Mouse (Mus musculus) CD4-positive naive resting alpha-beta T cell, adult 76 days (primary cell): Measurements from ENCODE around the gene Zfp108. TPM values are rescaled to one million over a fixed set of nuclear protein-coding genes. Genes with fewer than 3 reads are reported as not detected.

Experiments used
- total RNA-seq: library from RNA; stranded (reverse); gene quantifications from one replicate; pipeline ENCODE4 v1.2.4, GENCODE M21; 2023

Zfp108 gene
- total RNA-seq: not detected

DNA sequence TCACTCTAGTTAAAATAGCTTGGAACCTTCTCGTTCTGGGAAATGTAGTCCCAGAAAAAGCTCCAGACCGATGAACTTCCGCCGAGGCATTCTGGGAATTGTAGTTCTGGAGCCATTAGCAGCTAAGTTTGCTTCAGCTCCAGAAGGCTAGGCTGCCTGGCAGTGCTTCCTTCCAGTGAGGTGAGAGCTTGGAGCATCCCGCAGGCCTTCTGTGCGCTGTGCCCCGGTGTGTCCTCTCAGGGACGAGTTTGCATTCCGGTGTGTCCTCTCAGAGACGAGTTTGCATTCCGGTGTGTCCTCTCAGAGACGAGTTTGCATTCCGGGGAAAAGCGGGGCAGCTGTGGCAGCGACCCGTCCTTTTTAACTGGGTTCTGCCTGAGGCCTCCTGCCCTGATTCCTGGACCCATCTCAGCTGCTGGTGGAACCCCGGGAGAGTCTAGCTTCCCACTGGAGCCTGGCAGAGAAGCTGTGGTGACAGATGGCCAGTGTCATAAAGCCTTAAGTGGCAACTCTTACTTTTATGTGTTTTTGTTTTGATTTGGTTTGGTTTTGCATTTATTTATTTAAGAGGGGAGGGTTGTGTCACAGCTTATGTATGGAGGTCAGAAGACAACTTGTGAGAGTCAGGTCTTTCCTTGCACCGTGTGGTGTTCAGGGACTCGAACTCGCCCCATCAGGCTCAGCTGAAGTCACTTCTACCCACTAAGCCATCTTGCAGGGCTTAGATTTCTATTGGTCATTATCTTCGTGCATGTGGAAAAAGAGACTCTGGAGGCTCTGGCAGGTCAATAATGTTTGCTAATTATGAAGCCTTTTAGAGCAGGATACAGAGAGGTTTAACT is at the start of gene Zfp108:
Zfp108 (plus strand) TSS at position 162 of the 842 bp plus-strand sequence.

DNA sequence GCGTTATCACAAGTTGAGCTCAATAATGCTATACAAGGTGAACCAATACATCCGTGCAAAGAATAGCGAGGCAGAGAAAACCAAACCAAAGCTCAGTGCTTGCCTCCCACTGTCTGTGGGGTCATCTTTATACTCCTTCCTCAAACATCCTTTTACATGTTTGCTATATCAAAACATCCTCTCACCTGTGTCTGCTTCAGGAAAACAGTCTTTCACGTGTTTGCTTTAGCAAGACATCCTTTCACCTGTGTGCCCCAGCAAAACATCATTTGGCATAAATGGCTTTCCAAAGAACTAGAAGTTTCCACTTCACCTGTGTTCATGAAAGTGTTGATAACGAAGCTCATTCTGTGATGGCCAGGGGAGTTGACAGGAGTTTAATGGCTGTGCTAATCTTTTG is 43.3 kb upstream of the Zfp108 start, which contains the start of gene Zfp111:
Zfp111 (minus strand) TSS at position 101 of the 400 bp plus-strand sequence.

GRCm38 (mm10) chr7:24237040-24237791 is 17.4 kb upstream of the Zfp108 start, which contains the start of gene Zfp109:
TSS of gene Zfp109 (minus strand) at chr7:24237560.

DNA sequence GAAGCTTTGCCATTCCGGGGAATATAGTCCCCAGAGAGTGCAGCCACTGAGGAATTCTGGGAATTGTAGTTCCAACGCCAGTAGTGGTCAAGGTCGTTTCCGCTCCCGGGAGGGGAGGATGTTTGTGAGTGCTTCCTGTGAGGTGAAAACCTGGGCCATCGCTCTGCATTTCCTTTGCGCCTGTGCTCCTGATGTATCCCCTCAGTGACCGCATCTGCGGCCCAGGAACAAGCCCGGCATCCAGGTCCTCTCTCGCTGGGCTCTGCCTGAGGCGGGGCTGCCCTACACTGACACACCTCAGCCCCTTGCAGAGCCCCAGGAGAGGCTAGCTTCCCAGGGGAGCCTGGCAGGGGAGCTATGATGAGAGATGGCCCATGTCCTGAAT is 15.7 kb downstream of the Zfp108 start, which contains the start of gene Zfp93:
Zfp93 (plus strand) TSS at position 133 of the 385 bp plus-strand sequence.

GRCm38 (mm10) chr7:24300771-24301282 is 46.2 kb downstream of the Zfp108 start, which contains the start of gene Zfp61:
TSS of gene Zfp61 (minus strand) at chr7:24301232.

Other genes starting within 250 kb of the Zfp108 start
- not detected for gene Vmn1r183, start 201.5 kb upstream of the Zfp108 start, total RNA-seq
- gene Zfp180, start 172.9 kb upstream of the Zfp108 start, total RNA-seq: 36.7 TPM
- gene Zfp112, start 142.5 kb upstream of the Zfp108 start, total RNA-seq: 5.8 TPM
- gene Zfp235, start 120.6 kb upstream of the Zfp108 start, total RNA-seq: 6.2 TPM
- gene Zfp114, start 79.7 kb upstream of the Zfp108 start, total RNA-seq: not detected
- gene Zfp111, start 43.4 kb upstream of the Zfp108 start, total RNA-seq: 0.12 TPM
- 2.1 TPM for gene Zfp109, start 17.2 kb upstream of the Zfp108 start, total RNA-seq
- 2.5 TPM for gene Zfp93, start 15.6 kb downstream of the Zfp108 start, total RNA-seq
- gene Zfp61, start 46.4 kb downstream of the Zfp108 start, total RNA-seq: 7.8 TPM
- gene Zfp94, start 61.9 kb downstream of the Zfp108 start, total RNA-seq: 2.6 TPM
- not detected for gene Tescl, start 79.1 kb downstream of the Zfp108 start, total RNA-seq
- not detected for gene Lypd5, start 94.4 kb downstream of the Zfp108 start, total RNA-seq
- 175 TPM for gene Kcnn4, start 115.5 kb downstream of the Zfp108 start, total RNA-seq
- gene Smg9, start 144.8 kb downstream of the Zfp108 start, total RNA-seq: 142 TPM
- gene Irgc1, start 197.5 kb downstream of the Zfp108 start, total RNA-seq: 3.0 TPM
- 214 TPM for gene Plaur, start 207.7 kb downstream of the Zfp108 start, total RNA-seq
- gene Cadm4, start 227.2 kb downstream of the Zfp108 start, total RNA-seq: 0.76 TPM